Mouse (Mus musculus) right cerebral cortex, postnatal 10 days (tissue): Measurements from ENCODE around the gene Phlda3.
A peak's percentile ranks its signal among the peaks of the same experiment; 100 is the strongest.

Source experiments
- DNase-seq, 2 experiments: peaks; one replicate each; pipeline ENCODE4 v3.0.0; 2021; ENCODE audit warnings: low spot score in 2 of 2

The Phlda3 gene

DNA sequence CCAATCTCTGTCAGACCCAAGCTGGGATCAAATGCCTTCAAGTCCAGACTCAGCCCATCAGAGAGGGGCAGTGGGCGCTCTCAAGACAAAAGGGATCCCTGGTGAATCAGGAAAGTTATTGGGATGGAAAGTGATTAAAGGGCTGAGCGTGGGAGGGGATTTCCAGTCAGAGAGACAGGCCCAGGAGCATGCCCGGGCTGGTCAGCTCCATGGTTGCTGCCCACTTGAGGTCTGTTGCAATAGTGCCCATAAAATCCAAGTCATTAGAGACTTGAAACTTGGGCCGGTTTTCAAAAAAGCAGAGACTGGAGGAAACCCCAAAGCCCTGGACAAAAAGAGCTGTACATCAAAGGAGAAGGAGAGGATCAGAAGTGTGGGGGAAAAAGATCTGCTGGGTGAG lies 6.2 kb upstream of the Phlda3 start:
- DNase-seq = no peak

DNA sequence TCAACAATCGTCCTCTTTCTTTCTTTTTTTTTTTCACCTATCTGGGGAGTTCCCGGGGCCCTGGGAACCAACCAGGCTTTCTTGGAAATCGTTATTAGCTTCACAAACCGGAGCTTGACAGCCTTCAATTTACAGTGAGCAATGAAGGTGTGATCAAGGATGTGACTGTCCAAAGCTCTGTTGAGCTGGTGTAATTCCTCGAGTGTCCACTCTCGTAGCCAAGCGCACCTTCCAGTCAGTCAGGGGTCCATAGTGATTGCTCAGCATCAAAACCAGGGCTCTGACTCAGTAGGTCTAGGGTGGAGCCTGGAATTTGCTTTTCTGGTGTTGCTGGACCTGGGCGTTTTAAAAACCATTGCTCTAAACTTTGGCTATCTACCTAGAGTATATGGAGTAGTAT lies 5.7 kb upstream of the Phlda3 start:
- no peak for DNase-seq

DNA sequence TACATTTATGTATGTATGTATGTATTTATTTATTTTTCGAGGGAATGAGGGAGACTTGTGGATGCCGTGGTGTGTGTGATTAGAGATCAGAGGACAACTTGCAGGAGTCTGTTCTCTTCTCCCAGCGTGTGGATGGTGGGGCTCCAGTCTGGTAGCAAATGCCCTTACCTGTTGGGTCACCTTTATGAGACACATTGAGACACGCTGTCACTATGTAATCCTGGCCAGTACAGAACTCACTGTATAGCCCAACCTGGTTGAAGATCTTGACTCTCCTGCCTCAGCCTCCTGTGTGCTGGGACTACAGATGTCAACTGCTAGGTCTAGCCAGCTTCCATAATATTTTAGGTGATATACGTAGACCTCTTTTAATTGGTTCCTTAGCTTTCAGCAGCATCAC lies 4.2 kb upstream of the Phlda3 start:
- DNase-seq = no peak

DNA sequence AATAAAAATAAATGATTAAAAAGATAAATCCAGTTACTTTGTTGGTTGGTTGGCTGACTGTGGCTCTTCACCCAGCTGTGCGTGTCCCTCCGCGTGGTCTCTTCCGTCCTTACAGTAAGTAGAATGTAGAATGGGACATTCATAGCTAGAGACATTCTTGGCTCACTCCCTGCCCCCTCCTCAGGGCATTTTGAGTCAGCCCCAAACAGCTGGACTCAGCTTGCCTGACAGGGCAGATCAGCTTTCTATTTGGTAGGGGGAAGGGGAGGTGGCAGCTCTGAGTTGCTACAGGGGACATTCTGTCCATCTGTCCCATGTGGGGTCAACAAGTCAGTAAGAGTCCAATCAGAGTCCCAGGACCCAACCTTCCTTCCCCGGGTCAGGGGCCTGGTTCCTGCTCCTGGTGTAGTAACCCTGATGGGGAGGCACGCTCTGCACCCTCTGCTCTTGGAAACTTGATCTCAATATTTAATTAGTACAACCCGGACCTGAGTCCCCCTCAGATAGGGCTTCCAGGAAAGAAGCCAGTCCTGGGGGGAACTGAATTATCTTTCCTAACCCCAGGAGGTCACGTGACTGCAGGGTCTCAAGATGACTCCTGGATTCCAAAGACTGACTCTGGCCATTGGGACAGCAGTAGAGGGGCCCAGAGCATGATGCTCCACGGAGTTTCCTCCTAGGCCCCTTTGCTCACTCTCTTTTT lies 2.3 kb upstream of the Phlda3 start:
- DNase-seq = no peak

DNA sequence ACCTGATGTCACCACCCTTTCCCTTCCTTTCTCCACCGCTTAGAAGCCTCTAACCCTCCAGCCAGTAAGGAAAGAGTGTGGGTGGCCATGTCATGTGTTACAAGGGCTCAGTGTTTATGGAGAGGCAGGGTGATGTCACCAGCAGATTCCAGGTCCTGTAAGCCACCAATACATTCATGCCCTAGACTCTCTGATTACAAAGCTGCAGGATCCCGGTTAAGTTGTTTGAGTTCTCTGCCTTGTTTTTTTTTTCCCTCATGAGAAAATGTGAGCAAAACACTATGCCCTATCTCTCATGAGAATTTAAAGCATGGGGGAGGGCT lies 1.8 kb upstream of the Phlda3 start:
- no peak for DNase-seq

DNA sequence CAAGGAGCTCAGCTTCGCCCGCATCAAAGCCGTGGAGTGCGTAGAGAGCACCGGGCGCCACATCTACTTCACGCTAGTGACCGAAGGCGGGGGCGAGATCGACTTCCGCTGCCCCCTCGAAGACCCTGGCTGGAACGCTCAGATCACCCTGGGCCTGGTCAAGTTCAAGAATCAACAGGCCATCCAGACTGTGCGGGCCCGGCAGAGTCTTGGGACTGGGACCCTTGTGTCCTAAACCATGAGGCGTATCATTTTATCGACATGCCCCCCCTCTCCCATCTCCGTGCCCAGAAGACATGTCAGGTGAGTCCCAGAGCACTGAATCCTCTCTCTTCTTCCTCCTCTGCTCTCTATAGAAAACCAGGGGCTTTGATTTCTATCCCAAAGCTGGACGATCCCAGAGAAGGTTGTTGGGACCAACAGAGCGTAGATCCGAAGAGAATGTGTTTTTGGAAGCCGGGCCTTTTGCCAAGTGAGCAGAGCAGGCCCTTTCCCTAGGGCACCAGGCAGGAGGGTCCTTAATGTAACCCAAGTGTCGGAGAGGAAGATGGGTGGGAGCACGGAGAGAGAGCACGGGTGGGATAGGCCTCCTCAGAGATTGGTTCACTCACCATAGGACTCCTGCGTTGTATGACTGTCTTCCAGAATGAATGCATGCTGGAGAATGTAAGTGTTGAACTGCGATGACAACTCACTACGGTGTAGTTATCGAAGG lies 830 bp downstream of the Phlda3 start:
- DNase-seq = no peak

DNA sequence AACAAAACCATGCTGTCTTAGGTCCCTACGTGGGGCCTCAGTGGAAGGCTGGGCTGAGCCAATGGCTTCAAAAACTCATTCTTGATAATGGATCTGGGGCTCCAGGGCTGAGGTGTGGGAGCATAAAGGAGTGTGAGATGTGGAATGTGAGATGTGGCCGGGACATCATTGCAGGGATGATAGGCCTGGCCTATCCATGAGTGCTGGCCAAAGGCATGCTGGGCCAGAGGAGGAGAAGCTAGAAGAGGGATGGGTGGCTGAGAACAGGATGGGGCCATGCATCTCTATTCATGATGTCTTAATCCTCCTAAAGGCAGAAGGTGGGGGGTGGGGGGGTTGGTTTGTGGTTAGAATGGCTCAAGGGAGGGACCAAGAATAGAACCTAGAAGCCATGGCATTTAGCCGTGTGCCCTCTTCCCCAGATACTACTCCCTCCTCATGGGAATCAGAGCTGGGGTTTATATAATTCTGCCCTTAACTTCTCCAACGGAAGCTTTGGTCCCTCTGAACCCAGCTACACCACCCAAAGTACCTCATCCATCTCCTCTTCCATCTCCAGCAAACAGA lies 1.5 kb downstream of the Phlda3 start:
- no peak for DNase-seq

DNA sequence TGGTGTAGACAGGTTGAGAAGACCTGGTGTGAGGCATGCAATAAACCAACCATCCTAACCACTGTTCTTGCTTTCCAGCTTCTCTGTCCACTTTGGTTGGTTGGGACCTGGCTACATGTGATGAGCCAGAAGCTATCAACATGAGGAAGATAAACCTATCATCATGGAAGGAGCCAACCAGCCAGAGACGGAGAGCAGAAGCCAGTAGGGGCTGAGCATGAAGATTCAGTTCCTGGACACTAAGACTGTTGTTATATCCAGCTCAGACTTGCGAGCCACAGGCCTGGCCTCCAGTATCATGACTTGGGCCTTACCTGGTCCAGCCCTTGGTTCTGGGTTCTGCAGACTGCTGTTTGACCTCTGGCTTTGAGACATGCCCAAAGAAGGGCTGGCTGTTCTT lies 2.5 kb downstream of the Phlda3 start:
- no peak for DNase-seq

DNA sequence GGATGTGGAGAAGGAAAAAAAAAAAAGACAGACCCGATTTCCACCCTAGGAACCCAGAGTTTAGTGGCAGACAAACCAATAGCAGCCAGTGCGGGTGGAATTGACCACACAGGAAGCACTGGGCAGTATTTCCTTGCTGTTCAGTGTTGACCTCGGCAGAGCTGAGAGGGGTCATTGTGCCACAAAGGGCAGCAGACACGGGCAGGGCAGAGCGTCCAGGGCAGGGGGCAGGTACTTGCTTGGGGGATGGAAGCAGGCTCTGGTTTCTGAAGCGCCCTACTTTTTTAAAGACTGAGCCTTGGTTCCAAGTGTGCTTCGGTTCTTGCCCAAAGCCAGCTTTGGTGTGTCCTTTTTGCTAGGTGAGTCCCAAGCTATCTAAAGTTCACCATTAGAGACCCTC lies 4.3 kb downstream of the Phlda3 start:
- DNase-seq = no peak

DNA sequence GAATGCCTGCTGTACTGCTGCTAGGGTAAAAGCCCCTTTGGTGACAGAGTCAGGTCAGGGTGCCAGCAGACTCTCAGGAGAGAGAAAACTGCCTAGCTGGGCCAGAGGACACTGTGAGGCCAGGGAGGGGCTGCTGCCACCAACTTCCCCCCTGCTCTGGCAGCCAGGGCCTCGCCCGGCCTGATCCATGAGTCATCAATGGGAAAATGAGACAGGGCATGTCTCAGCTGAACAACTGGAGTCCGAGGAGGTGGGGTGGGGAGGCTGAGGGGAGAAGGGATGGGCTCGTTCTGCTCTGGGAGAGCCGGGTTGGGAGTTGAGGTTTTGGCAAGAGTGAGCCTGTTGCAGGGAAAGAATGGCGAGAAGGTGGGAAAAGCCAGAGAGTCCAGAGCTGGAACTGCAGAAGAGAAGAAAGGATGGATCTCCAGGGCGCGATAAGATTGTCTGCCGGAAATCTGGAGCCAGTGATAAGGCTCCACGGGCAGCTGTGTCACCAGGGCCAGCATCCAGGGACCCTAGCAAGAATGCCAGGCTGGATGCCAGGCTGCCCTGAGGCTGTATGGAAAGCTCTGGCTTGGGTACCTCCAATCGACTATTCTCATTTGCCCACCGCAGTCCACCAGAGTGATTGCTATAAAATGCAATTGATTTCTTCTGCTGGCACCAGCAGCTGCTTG lies 5.1 kb downstream of the Phlda3 start:
- no peak for DNase-seq

DNA sequence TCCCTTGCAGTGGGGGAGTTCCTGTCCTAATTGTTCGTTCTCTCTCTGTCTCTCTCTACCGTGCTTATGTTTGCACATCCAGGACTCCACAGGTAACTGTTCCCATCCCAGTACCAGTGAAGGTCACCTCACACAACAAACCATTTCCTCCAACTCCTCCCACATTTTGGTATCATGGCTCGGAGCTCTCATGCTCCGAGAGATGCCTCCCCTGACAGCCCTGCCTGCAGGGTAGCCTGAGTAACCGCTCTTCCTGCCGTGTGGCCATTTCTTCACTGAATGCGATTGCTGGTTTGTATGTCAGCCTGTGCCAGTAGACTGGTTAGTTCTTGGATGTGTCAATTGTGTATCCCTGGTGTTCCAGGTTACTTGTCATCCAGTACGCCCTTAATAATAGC lies 5.7 kb downstream of the Phlda3 start:
- no peak for DNase-seq

DNA sequence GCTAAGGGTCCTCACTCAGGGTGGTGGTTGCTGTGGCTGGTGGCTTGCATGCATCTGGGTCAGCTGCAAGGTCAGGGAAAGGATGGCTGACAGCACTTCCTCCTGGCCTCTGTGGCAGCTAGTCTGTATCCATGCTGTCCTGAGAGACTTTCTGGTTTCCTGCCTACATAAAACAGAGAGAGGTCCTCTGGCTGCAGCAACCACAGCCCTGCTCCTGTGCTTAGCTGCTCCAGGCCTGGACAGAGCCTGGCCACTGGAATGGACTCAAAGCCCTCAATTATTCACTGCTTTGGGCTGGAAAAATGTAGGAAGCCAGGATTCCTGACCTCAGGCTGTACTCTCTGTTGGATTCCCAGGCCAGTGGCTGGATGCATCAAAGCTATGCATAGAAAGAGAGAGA lies 10.7 kb downstream of the Phlda3 start:
- no peak for DNase-seq

DNA sequence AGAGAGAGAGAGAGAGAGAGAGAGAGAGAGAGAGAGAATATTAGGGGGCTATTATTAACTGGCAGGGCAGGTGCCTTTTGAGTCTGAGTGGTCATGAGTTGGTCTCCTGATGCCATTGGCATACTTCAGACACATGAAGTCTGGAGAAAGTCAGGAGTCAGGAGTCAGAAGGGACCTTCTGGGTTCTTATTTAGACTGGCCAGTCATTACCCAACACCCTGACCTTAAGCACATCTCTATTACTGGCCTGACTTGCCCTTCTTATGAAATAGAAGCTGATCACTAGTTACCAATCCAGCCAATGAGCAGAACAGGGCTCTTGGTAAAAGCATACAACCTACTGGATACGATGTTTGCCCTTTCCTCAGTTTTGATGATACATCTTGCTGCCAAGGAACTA lies 11.1 kb downstream of the Phlda3 start:
- DNase-seq = no peak

DNA sequence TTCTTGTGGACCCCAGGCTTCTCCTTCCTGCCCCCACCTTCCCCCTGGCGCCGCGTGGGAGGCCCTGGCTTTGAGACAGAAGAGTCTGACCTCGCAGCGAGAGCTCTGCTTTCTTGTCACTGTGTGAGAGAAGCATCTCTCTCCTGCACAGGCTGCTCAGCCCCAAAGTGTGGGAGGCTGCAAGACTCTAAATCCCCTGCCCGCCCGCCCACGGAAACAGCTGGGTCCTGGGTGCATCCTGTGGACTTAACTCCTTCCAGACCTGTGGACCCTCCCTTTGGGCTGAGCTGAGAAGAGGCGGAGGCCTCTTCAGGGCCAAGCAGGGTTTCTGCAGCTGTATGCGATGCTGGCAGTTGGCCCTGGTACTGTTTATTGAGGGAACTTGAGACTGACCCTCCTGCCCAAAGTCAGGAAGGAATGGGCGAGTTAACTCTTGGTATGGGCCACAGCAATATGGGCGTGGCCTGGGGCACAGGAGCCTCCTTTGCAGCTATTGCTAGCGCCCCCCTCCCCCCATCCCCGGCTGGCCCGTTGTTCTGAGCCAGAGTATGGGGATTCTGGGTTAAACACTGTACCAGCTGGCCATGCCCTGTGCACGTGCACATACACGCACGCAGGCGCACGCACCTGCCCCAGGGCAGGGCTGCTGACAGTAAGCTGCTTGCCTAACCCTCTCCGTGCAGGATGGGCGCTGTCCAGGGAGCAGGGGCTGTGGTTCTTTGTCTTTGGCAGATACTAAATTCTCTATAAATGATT lies 13.0 kb downstream of the Phlda3 start, which contains the start of gene Tnni1:
Tnni1 (plus strand) TSS at position 655 of the 756 bp plus-strand sequence.
- peak in 1 of 2 experiments; percentile 39 for DNase-seq

DNA sequence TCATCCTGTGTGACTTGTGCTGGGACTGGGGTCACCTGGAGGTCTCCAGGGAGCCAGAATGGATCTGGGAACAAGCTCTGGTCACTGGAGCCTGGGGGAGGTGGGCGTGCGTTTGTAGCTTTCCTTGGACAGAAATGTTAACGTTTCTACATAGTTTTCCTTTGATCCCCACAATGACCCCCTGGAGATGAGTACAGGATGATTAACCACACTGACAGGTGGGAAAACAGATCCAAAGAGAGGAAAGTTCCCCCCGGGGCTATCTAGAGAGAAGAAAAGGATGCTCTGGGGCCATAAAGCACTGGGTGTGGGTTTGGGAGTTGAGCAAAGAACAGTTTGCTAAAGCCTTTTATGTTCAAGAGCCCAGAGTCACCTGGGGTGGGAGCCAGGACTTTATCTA lies 14.7 kb downstream of the Phlda3 start:
- no peak for DNase-seq

DNA sequence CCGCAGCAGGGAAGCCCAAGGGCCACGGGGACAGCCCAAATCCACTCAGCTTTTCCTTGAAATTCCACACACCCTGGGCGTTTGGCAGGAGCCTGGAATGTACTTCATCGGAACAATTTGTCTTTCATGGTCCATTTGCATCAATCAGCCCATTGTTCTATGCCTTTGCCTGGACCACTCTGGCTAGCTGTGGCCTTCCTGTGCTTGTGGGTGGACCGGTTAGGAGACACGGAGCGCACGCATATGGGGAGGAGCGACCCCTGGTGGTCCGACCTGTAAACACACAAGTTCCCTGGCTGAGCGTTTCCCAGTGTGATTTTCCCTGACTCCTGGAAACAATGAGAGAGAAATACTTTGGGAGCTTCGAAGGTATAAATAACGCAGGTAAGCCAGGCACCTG lies 15.3 kb downstream of the Phlda3 start:
- DNase-seq = peak; percentile 63 to 81

DNA sequence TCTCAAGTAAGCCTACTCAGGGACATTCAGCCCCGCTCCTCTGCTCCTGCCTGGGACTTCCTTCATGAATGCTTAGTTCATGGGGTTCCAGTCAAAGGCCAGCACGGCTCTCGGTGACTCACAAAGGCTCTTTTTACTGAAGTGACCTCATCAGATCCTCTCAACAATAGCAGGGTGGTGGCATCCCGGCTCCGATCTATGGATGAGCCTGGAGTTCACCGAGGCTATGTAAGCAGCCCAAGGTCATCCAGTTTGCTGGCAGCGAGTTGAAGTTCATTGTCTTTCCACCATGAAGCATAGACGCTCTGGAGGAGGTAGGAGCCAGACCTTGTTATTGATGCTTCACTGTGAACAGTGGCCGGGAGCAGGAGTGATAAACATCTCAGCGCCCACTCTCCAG lies 16.9 kb downstream of the Phlda3 start:
- no peak for DNase-seq

DNA sequence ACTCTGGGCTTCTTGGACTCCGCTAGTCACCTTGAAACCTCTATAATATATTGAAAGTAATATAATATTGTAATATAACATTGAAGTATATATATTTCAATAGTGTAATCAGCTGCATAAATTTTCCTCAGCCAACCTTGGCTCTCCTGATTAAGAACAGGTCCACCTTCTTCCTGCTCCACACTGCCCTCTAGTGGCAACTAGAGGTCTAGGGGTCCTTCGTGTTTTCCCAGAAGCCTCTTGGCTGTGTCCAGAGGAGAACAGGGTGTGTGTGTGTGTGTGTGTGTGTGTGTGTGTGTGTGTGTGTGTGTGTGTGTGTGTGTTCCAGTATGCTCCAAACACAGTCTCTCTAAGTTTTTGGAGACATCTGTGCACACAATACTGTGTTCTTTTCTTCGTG lies 21.9 kb downstream of the Phlda3 start:
- peak; percentile 51 to 78 for DNase-seq

DNA sequence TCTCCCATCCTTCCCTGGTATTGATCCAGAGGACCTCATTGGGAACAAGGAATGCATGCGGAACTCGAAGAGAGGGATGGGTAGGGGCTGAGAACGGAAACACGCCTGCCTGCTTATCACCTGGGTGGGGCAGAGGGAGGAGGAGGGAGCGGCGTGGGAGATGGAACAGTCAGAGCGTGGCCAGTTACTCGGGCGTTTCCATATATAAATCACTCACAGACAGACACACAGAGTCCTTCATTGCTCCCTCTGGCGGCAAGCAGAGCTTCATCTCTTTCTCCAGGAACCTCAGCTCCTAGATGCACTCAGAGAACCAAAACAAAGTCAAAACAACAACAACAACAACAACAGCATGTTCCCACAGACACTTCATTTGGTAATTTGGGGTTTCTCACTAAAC lies 22.8 kb downstream of the Phlda3 start:
- peak in 1 of 2 experiments; percentile 41 for DNase-seq

DNA sequence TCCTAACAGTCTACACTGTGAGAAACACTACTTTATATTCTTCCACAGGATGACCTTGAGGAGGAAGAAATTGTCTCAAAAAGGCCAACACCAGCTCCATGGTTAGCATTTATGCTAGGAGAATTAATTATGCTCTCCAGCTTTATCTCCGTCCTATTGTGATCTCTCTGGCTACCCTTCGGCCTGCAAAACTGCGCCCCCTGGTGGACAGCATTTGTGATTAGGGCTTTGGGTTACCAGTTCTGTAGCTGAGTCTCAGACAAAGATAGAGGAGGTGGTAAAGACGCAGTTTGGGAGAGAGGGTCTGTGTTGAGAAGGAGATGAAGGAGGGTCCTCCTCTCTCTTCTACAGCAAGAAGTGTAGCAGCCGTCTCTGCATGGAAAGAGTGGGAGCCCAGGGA lies 23.9 kb downstream of the Phlda3 start:
- peak in 1 of 2 experiments; percentile 73 for DNase-seq

DNA sequence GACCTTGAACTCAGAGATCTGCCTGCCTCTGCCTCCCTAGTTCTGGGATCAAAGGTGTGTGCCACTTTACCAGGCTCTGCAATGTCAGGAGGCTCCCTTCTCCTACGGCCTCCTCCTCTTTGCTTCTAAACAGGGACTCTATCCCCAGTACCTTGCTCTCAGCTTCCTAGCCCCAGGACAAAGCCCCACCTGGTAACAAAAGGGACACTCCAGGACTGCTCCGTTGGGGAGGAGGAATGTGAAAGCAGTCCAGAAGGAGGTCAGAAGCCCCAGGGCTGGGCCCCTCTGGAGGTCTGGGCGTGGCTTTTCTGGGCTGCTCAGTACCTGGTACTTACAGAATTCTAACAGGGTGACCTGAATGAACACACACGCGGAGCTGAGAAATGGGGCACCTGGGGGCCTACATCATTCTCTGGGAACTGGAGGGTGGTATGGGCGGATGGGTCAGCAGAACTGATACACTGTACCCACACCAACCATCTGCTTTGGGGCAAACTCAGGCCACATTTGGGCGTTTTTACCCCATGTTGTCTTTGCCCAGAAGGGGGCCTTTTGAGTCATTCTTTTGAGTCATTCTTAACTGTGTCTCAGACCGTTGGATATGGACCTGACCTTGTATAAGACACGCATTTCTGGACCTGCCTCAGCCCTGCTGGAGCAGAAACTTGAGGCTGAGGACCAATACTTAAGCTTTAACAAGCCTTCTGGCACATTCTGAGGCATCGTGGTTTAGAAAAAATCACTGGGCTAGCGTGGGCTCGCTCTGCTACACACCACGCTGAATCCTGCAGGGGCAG lies 26.4 kb downstream of the Phlda3 start:
- no peak for DNase-seq
